Mouse (Mus musculus): ENCODE measurements around the gene Wdr43.

DNA sequence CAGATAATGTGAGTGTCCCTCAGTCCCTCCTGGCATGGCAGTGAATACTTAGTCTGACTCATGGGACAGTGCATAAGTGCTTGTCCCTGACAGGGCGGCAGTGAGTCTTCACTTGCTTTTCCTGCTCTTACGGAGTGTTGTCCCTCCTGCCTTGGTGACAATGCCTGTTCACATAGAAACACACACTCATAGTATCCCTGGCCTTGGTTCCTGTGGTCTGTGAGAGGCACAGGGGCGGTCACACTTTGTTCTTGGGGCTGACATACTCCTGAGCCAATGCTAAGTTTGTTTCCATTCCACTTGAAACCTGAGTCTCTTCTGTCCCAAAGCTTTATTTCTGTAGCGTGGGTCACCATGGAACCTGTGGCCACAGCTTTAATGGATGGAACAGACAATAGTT is 66.7 kb downstream of the Wdr43 start:
- TF ChIP-seq TAL1 (IDR thresholded peaks at IDR 0.05; ENCODE audit: low read length) (no peak), GATA1 (IDR thresholded peaks at IDR 0.05; ENCODE audit: low read length) (no peak)
